25 mouse cellular contexts compared by ENCODE assay signal in the genomic region with DNA sequence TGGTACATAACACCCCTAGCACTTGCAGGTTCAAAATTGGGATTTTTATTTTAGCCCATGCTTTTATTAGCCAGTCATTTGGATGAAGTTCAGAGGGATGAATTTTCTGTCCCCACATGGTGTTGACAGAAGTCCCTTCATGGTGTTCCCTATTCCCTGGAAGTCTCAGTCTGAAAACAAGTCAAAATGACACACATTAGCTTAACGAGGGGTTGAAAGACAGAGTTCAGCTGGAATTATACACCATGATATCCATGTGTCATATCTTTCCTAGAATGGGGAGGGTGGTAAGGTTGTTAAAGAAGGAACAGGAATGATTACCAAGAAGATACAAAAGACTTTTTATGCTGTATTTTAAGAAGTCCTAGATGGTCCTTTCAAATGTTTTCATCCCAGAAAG.
"Had no signal": no experiment of that assay in that cellular context is flagged by ENCODE, and none has a peak within 500 bp of the region (broad histone marks: within the 10 kb centered on the region; RNA-seq: fewer than 3 reads in every experiment).

No protein-coding gene starts in this region.

- H3K27ac ChIP-seq: heart, adult 2 months; heart, embryonic 13.5 days; heart, embryonic 15.5 days; hindbrain, embryonic 13.5 days; hindbrain, embryonic 15.5 days; hindbrain, postnatal 0 days; kidney, embryonic 15.5 days; kidney, postnatal 0 days; limb, embryonic 13.5 days had no signal

- H3K4me2 ChIP-seq: heart, embryonic 11.5 days; heart, embryonic 13.5 days; heart, embryonic 15.5 days; hindbrain, embryonic 13.5 days; hindbrain, embryonic 15.5 days; kidney, embryonic 15.5 days; limb, embryonic 13.5 days had no signal

- ATAC-seq: forebrain, embryonic 16.5 days; hindbrain, postnatal 0 days; intestine, embryonic 16.5 days had no signal

- H3K4me3 ChIP-seq: heart, adult 2 months; heart, embryonic 13.5 days; heart, embryonic 15.5 days; hindbrain, embryonic 13.5 days; hindbrain, embryonic 15.5 days; kidney, embryonic 15.5 days; limb, embryonic 13.5 days had no signal

- H3K27me3 ChIP-seq: heart, embryonic 13.5 days; heart, embryonic 15.5 days; hindbrain, embryonic 13.5 days; hindbrain, embryonic 15.5 days; kidney, embryonic 15.5 days; limb, embryonic 13.5 days had no signal

- H3K36me3 ChIP-seq: heart, embryonic 13.5 days; heart, embryonic 15.5 days; hindbrain, embryonic 13.5 days; hindbrain, embryonic 15.5 days; kidney, embryonic 15.5 days; limb, embryonic 13.5 days had no signal

- H3K9ac ChIP-seq: heart, embryonic 13.5 days; heart, embryonic 15.5 days; hindbrain, embryonic 13.5 days; hindbrain, embryonic 15.5 days; kidney, embryonic 15.5 days; limb, embryonic 13.5 days had no signal

- H3K9me3 ChIP-seq: heart, embryonic 13.5 days; heart, embryonic 15.5 days; hindbrain, embryonic 13.5 days; hindbrain, embryonic 15.5 days; kidney, embryonic 15.5 days; limb, embryonic 13.5 days had no signal

- DNase-seq: gastrocnemius, postnatal 14 days; gastrocnemius, postnatal 36 days; heart, adult 11 months; heart, adult 2 months; heart, postnatal 14 days; heart, postnatal 36 days; kidney, adult 11 months; kidney, adult 2 months; kidney, adult 9 months; kidney, postnatal 14 days; kidney, postnatal 36 days; layer of hippocampus, adult 9-11 months; layer of hippocampus, postnatal 36 days; left cerebral cortex, postnatal 4 days had no signal

- H3K4me1 ChIP-seq: heart, embryonic 13.5 days; heart, embryonic 15.5 days; hindbrain, embryonic 13.5 days; hindbrain, embryonic 15.5 days; kidney, embryonic 15.5 days; limb, embryonic 13.5 days had no signal
